Mouse (Mus musculus) midbrain, embryonic 16.5 days (tissue): ENCODE measurements around the gene Gsc2. TPM values are rescaled to one million over a fixed set of nuclear protein-coding genes. Genes with fewer than 3 reads are reported as not detected.
A peak's percentile ranks its signal among the peaks of the same experiment; 100 is the strongest.

Experiments used
- ATAC-seq: fragments of 200-750 bp; cut with Nextera tagmentation; 2 replicates; pipeline ENCODE4 v1.8.0; 2017; ENCODE audit warnings: moderate TSS enrichment
- H3K27ac ChIP-seq: fragments of 300-500 bp; sonication (generic); 2 replicates; pipeline ENCODE4 v1.5.1; 2014; ENCODE audit warnings: mild to moderate bottlenecking, low read length, mixed read lengths
- H3K27me3 ChIP-seq: fragments of 300-500 bp; sonication (generic); 2 replicates; pipeline ENCODE4 v1.6.1; 2014; ENCODE audit warnings: low read depth, low read length, mixed read lengths; ENCODE audit not compliant: control insufficient read depth, insufficient read depth
- H3K36me3 ChIP-seq: fragments of 300-500 bp; sonication (generic); 2 replicates; pipeline ENCODE4 v1.6.1; 2014; ENCODE audit warnings: mild to moderate bottlenecking, low read length, moderate library complexity, mixed read lengths; ENCODE audit not compliant: control insufficient read depth, insufficient read depth
- H3K4me1 ChIP-seq: fragments of 300-500 bp; sonication (generic); 2 replicates; pipeline ENCODE4 v1.6.1; 2014; ENCODE audit warnings: mild to moderate bottlenecking, low read length, mixed read lengths; ENCODE audit not compliant: control insufficient read depth, insufficient read depth
- H3K4me2 ChIP-seq: fragments of 300-500 bp; sonication (generic); 2 replicates; pipeline ENCODE4 v1.6.1; 2014; ENCODE audit warnings: mild to moderate bottlenecking, low read length, mixed read lengths
- H3K4me3 ChIP-seq: fragments of 300-500 bp; sonication (generic); 2 replicates; pipeline ENCODE4 v1.5.1; 2014; ENCODE audit warnings: low read depth, mild to moderate bottlenecking, low read length, moderate library complexity, mixed read lengths
- H3K9ac ChIP-seq: fragments of 300-500 bp; sonication (generic); 2 replicates; pipeline ENCODE4 v1.6.1; 2014; ENCODE audit warnings: low read depth, low read length, mixed read lengths
- H3K9me3 ChIP-seq: fragments of 300-500 bp; sonication (generic); replicated peaks from 2 replicates; pipeline ENCODE4 v1.6.1; 2014; ENCODE audit warnings: mild to moderate bottlenecking, low read length, mixed read lengths; ENCODE audit not compliant: control insufficient read depth, poor library complexity, severe bottlenecking
- WGBS: fragments of 180-500 bp; shearing (Covaris S2); extraction: QIAGEN DNeasy Blood & Tissue Kit; methylation state at CpG from one replicate; pipeline ENCODE4 v1.1.7; 2014; 5-methylcytosine and 5-hydroxymethylcytosine counted together
- polyA plus RNA-seq: library from polyadenylated mRNA; unstranded; fragments of >200 nt; fragmentation: Nextera tagmentation; extraction: Ambion mirVana; gene quantifications from 2 replicates; pipeline ENCODE4 v1.2.1, GENCODE M21; 2015

The Gsc2 gene
- polyA plus RNA-seq, 1 experiment from 2014 or later = 0.46 TPM

- Histone ChIP-seq H3K9ac (peak overlapping the region; percentile 95), H3K4me3 (peak overlapping the region; percentile 88), H3K36me3 (peaks cover 10% of the 10 kb centered on the region), H3K27me3 (no peaks in the 10 kb centered on the region), H3K9me3 (no peaks in the 10 kb centered on the region), H3K4me1 (peaks cover 15% of the 10 kb centered on the region), H3K4me2 (peak overlapping the region; percentile 94), H3K27ac (peak overlapping the region; percentile 92)
- whole genome bisulfite sequencing = 0% methylated on average over 9 of the region's 9 CpGs
- peak; percentile 49 for ATAC-seq
Measured at GRCm38 (mm10) chr16:17928627-17929104, 13.8 kb upstream of the Gsc2 start.

DNA sequence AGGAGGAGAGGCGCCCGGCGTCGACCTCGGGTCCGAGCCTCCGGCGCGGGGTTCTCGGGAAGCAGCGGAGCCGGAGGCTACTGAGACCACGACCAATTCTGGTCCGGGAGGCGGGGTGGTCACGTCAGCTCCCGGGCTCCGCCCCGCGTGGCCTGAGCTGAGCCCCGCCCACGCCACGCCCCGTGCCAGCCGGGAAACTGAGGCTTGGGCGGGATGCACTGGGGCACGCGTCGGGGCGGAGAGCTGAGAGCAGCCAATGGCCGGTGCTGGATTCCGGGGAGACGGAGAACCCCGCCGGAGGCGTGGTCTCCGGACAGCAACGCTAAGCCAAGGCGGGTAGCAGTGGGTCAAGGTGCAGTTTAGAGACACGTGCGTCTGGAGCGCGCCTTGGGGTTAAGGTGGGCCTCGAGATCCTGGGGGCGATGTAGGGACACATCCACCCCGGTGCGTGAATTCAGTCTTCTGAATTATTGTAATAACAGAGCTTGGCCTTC lies 13.3 kb upstream of the Gsc2 start, which contains the start of gene Slc25a1:
Gene Slc25a1 (minus strand): TSS at position 133 of the 494 bp plus-strand sequence.
- Histone ChIP-seq H3K4me2 (peak within 1 kb of the TSS; percentile 94), H3K9me3 (no peaks in the 10 kb centered on the region), H3K27me3 (no peaks in the 10 kb centered on the region), H3K4me1 (peaks cover 16% of the 10 kb centered on the region), H3K9ac (peak within 1 kb of the TSS; percentile 95), H3K36me3 (peaks cover 10% of the 10 kb centered on the region), H3K4me3 (peak within 1 kb of the TSS; percentile 88), H3K27ac (peak within 1 kb of the TSS; percentile 92)
- ATAC-seq = peak; percentile 86
- WGBS = 0% methylated on average over 46 of the region's 47 CpGs

GRCm38 (mm10) chr16:17927351-17928082 lies 12.7 kb upstream of the Gsc2 start:
- Histone ChIP-seq H3K27me3 (no peaks in the 10 kb centered on the region), H3K4me2 (peak overlapping the region; percentile 94), H3K27ac (peak overlapping the region; percentile 92), H3K9me3 (no peaks in the 10 kb centered on the region), H3K9ac (peak overlapping the region; percentile 95), H3K36me3 (peaks cover 10% of the 10 kb centered on the region), H3K4me1 (peaks cover 23% of the 10 kb centered on the region), H3K4me3 (peak overlapping the region; percentile 88)
- peak; percentile 23 for ATAC-seq
- under 1% methylated on average over 69 of the region's 72 CpGs for WGBS

- peak overlapping the region; percentile 87 for H3K9ac ChIP-seq
- ATAC-seq = peak; percentile 14
- peak overlapping the region; percentile 89 for H3K27ac ChIP-seq
- H3K27me3 ChIP-seq = peaks cover 1% of the 10 kb centered on the region
- peaks cover 10% of the 10 kb centered on the region for H3K36me3 ChIP-seq
- H3K4me2 ChIP-seq = peak overlapping the region; percentile 78
- no peaks in the 10 kb centered on the region for H3K9me3 ChIP-seq
- H3K4me1 ChIP-seq = peaks cover 30% of the 10 kb centered on the region
- H3K4me3 ChIP-seq = peak overlapping the region; percentile 70
- WGBS = 2% methylated on average over 14 of the region's 14 CpGs
Measured at GRCm38 (mm10) chr16:17922163-17922538, 7.3 kb upstream of the Gsc2 start.

DNA sequence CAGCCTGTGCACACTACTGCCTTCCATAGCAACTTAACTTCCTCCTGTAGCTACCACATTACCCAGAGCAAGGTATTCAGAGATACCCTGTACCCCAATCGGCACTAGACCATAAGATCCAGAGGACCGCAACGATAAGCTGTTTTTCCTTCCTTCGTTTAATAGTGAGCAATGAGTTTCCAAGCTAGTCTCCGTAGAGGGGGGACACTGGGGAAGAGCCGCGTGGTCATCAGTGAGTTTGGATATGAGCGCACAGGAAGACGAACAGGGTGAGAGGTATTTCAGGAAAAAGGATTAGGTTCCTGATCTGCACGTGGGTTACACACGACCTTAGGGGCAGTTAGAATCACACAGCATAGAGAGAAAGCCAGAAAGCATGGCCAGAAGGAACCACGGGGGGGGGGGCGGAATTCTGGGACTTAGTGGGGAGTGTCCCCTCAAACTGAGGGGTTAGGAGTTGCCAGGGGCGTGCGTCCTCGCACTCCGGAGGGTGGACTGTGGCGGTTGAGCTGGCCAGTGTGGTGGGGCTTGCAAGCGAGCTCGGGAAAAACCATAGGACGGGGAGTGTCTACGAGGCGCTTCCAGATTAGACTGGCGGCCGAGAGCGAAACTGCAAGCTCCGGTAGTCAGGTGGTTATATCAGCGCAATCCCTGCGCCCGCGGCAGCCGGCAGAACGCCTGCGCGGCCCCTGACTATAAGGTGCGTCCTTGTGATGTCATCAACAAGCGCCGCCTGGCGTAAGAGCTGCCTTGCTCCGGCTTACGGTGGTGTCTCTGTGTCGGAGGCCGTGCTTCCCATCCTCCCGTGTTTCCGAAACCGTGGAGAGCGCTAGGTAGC lies 6.7 kb upstream of the Gsc2 start:
- peak; percentile 92 for ATAC-seq
- Histone ChIP-seq H3K36me3 (peaks cover 10% of the 10 kb centered on the region), H3K4me3 (peak overlapping the region; percentile 70), H3K4me2 (peak overlapping the region; percentile 78), H3K9me3 (no peaks in the 10 kb centered on the region), H3K27me3 (peaks cover 7% of the 10 kb centered on the region), H3K27ac (peak overlapping the region; percentile 89), H3K4me1 (peaks cover 26% of the 10 kb centered on the region), H3K9ac (peak overlapping the region; percentile 87)
- 2% methylated on average over 46 of the region's 47 CpGs for WGBS

- Histone ChIP-seq H3K4me1 (peaks cover 20% of the 10 kb centered on the region), H3K9ac (peak overlapping the region; percentile 87), H3K9me3 (no peaks in the 10 kb centered on the region), H3K27ac (no peak overlapping the region), H3K4me2 (peak overlapping the region; percentile 27), H3K4me3 (peak overlapping the region; percentile 8; the same call in 1 of the 2 replicates), H3K36me3 (peaks cover 7% of the 10 kb centered on the region), H3K27me3 (peaks cover 17% of the 10 kb centered on the region)
- no peak for ATAC-seq
- WGBS = 3% methylated on average over 20 of the region's 20 CpGs
Measured at GRCm38 (mm10) chr16:17920586-17920985, 5.7 kb upstream of the Gsc2 start.

DNA sequence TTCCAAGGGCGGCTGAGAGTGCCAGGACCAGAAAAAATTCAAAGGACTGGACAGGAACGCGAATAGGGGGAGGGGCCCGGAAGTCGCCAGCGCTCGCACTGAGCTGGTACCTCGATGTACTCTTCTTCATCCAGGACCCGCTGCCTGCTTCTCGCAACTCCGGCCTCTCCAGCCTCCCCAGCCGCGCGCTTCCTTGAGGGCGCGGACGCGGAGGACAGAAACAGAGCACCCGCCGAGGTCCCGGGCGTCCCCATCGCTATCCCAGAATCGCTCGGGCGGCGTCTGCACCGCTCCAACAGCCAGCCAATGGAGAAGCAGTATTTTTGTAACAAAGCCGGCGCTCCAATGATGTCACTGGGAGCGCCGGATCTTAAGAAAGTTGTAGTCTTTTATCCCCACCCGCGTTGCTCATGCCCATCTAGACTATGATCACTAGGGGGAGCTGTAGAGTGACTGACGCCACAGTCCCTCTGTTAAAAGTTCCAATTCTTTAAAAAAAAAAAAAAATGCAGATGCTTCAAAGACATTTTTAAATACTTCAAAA lies 3.7 kb downstream of the Gsc2 start, which contains the start of gene Ess2:
Gene Ess2 (minus strand): TSS at position 297 of the 544 bp plus-strand sequence.
- H3K27me3 ChIP-seq = peaks cover 38% of the 10 kb centered on the region
- H3K9ac ChIP-seq = peak within 1 kb of the TSS; percentile 76
- H3K4me2 ChIP-seq = peak within 1 kb of the TSS; percentile 77
- peaks cover 23% of the 10 kb centered on the region for H3K36me3 ChIP-seq
- H3K4me1 ChIP-seq = peaks cover 17% of the 10 kb centered on the region
- H3K9me3 ChIP-seq = no peaks in the 10 kb centered on the region
- WGBS = under 1% methylated on average over 35 of the region's 35 CpGs
- peak; percentile 95 for ATAC-seq
- H3K27ac ChIP-seq = peak within 1 kb of the TSS; percentile 76
- peak within 1 kb of the TSS; percentile 86 for H3K4me3 ChIP-seq

GRCm38 (mm10) chr16:17898462-17898861 lies 16.4 kb downstream of the Gsc2 start, which contains the start of the genes Dgcr2 and Tssk2:
Gene Dgcr2, minus strand, starts transcription at chr16:17898562.
Gene Tssk2, plus strand, starts transcription at chr16:17898637.
- no peak for ATAC-seq
- peaks cover 31% of the 10 kb centered on the region for H3K36me3 ChIP-seq
- H3K27ac ChIP-seq = no peak within 1 kb of the TSS
- 87% methylated on average over 14 of the region's 14 CpGs for WGBS
- no peaks in the 10 kb centered on the region for H3K4me1 ChIP-seq
- H3K27me3 ChIP-seq = no peaks in the 10 kb centered on the region
- no peak within 1 kb of the TSS for H3K4me3 ChIP-seq
- no peak within 1 kb of the TSS for H3K4me2 ChIP-seq
- no peaks in the 10 kb centered on the region for H3K9me3 ChIP-seq
- no peak within 1 kb of the TSS for H3K9ac ChIP-seq
